Mouse (Mus musculus): ENCODE measurements around the gene Slc6a17.

GRCm38 (mm10) chr3:107500301-107500700, 17.5 kb downstream of the Slc6a17 start:
- TF ChIP-seq CTCF (IDR thresholded peaks at IDR 0.05; ENCODE audit: low read depth, low read length) (no peak), GATA2 (IDR thresholded peaks at IDR 0.05; ENCODE audit: borderline replicate concordance, low read depth, low read length) (no peak)

Data from G1E (cell line).